In genomic region chr12:113004993-113005392, GRCm38 (mm10) we compare ENCODE assay signal across 9 mouse cellular contexts. TPM values are rescaled to one million over a fixed set of nuclear protein-coding genes. Genes with fewer than 3 reads are reported as not detected.
DNase-seq lines count a peak whose midpoint lies in the region; ATAC-seq and TF ChIP-seq lines count a peak whose summit lies in the region.
"Had no signal": no experiment of that assay in that cellular context is flagged by ENCODE, and none has a peak within 500 bp of the region (broad histone marks: within the 10 kb centered on the region; RNA-seq: fewer than 3 reads in every experiment).

No protein-coding gene starts in this region.

- H3K9me3 ChIP-seq in kidney, embryonic 15.5 days (replicated peaks), result no peaks in the 10 kb centered on the region
- H3K9me3 ChIP-seq in neural tube, embryonic 15.5 days (replicated peaks), result no peaks in the 10 kb centered on the region
- H3K9me3 ChIP-seq: neural tube, embryonic 12.5 days had no signal

- no peak for ATAC-seq in kidney, embryonic 15.5 days (replicated peaks; ENCODE audit: low FRiP score)
- peak; percentile 29 for ATAC-seq in activated CD4-positive, CD25-positive, alpha-beta regulatory T cell, adult 4 months
- ATAC-seq in neural tube, embryonic 15.5 days (ENCODE audit: low FRiP score), result no peak

- no peaks in the 10 kb centered on the region for H3K27me3 ChIP-seq in kidney, adult 2 months (replicated peaks; ENCODE audit: control insufficient read depth, insufficient read depth, low read length)
- no peaks in the 10 kb centered on the region for H3K27me3 ChIP-seq in kidney, embryonic 15.5 days
- H3K27me3 ChIP-seq in neural tube, embryonic 15.5 days (replicated peaks), result no peaks in the 10 kb centered on the region
- H3K27me3 ChIP-seq: neural tube, embryonic 12.5 days had no signal

- H3K9ac ChIP-seq in kidney, embryonic 15.5 days, result no peak overlapping the region
- no peak overlapping the region for H3K9ac ChIP-seq in neural tube, embryonic 15.5 days (replicated peaks)
- H3K9ac ChIP-seq: neural tube, embryonic 12.5 days had no signal

- H3K4me3 ChIP-seq in kidney, adult 2 months (ENCODE audit: insufficient read depth, low read depth, low read length), result no peak overlapping the region
- H3K4me3 ChIP-seq in kidney, embryonic 15.5 days (replicated peaks), result no peak overlapping the region
- H3K4me3 ChIP-seq in cortical plate, adult 2 months (ENCODE audit: insufficient read depth, low read length), result no peak overlapping the region
- no peak overlapping the region for H3K4me3 ChIP-seq in neural tube, embryonic 15.5 days (replicated peaks)
- H3K4me3 ChIP-seq: neural tube, embryonic 12.5 days had no signal

- no peak for TF ChIP-seq POLR2A in kidney, adult 2 months (IDR thresholded peaks at IDR 0.05; ENCODE audit: low read depth, low read length)
- TF ChIP-seq POLR2A in cortical plate, adult 2 months (IDR thresholded peaks at IDR 0.05; ENCODE audit: extremely low read depth, insufficient read depth, low read length), result no peak

- H3K4me2 ChIP-seq in kidney, embryonic 15.5 days, result no peak overlapping the region
- H3K4me2 ChIP-seq in neural tube, embryonic 15.5 days, result no peak overlapping the region
- H3K4me2 ChIP-seq: neural tube, embryonic 12.5 days had no signal

- no peak overlapping the region for H3K27ac ChIP-seq in kidney, adult 2 months (ENCODE audit: insufficient read depth, low read depth, low read length)
- H3K27ac ChIP-seq in kidney, embryonic 15.5 days, result no peak overlapping the region
- no peak overlapping the region for H3K27ac ChIP-seq in cortical plate, adult 2 months (ENCODE audit: insufficient read depth, low read length)
- no peak overlapping the region for H3K27ac ChIP-seq in neural tube, embryonic 15.5 days (replicated peaks)
- H3K27ac ChIP-seq: neural tube, embryonic 12.5 days had no signal

- TF ChIP-seq CTCF in kidney, adult 2 months (conservative IDR thresholded peaks at IDR 0.05; ENCODE audit: insufficient read depth, insufficient read length, low read depth, low read length), result peak; percentile 87
- TF ChIP-seq CTCF in cortical plate, adult 2 months (IDR thresholded peaks at IDR 0.05; ENCODE audit: extremely low read depth, insufficient read depth, low read length), result peak; percentile 74

- 9% methylated on average over 4 of the region's 4 CpGs for WGBS in kidney, adult 2 months
- 26% methylated on average over 4 of the region's 4 CpGs for WGBS in kidney, embryonic 15.5 days
- 32% methylated on average over 4 of the region's 4 CpGs for WGBS in neural tube, embryonic 15.5 days

- peak; percentile 91 for DNase-seq in kidney, adult 2 months
- DNase-seq in kidney, postnatal 25 days, result peak; percentile 89 to 90
- peak; percentile 85 for DNase-seq in lung, postnatal 25 days (ENCODE audit: low spot score)
- peak; percentile 58 to 70 for DNase-seq in spleen, postnatal 14 days (ENCODE audit: low spot score in 2 of 2)

- no peaks in the 10 kb centered on the region; the same call in 1 of the 2 replicates for H3K4me1 ChIP-seq in kidney, adult 2 months (ENCODE audit: control insufficient read depth, insufficient read depth, low read length)
- H3K4me1 ChIP-seq in kidney, embryonic 15.5 days, result peaks cover 8% of the 10 kb centered on the region
- no peaks in the 10 kb centered on the region for H3K4me1 ChIP-seq in cortical plate, adult 2 months (ENCODE audit: control insufficient read depth, insufficient read depth, low read length)
- H3K4me1 ChIP-seq in neural tube, embryonic 15.5 days, result peaks cover 6% of the 10 kb centered on the region

- H3K36me3 ChIP-seq in kidney, adult 2 months (ENCODE audit: control insufficient read depth, insufficient read depth, low read length), result no peaks in the 10 kb centered on the region
- no peaks in the 10 kb centered on the region for H3K36me3 ChIP-seq in kidney, embryonic 15.5 days
- no peaks in the 10 kb centered on the region for H3K36me3 ChIP-seq in neural tube, embryonic 15.5 days
- H3K36me3 ChIP-seq: neural tube, embryonic 12.5 days had no signal

RNA-seq across cellular contexts. Expression of gene Brf1, which starts 4.5 kb away (rescaled TPM):
- polyA plus RNA-seq in kidney, adult 2 months (2012; rRNA removed), result 44.8 and 53.0 TPM in 2 replicates
- 62.4 and 70.4 TPM in 2 replicates for polyA plus RNA-seq in kidney, embryonic 15.5 days (2015; fragmentation: Nextera tagmentation; extraction: Ambion mirVana)
- polyA plus RNA-seq in activated CD4-positive, CD25-positive, alpha-beta regulatory T cell, adult 4 months (2017; shearing (Covaris generic)), result 10 to 100 TPM; 24.7 to 25.0 TPM
- polyA plus RNA-seq in cortical plate, adult 2 months (2012; rRNA removed), result 38.8 and 39.6 TPM in 2 replicates
- 44.1 and 49.3 TPM in 2 replicates for polyA plus RNA-seq in neural tube, embryonic 15.5 days (2015; fragmentation: Nextera tagmentation; extraction: Ambion mirVana)

RNA-seq across cellular contexts. Expression of gene Pacs2, which starts 9.3 kb away (rescaled TPM):
- 42.4 and 47.8 TPM in 2 replicates for polyA plus RNA-seq in kidney, adult 2 months (2012; rRNA removed)
- 12.6 and 14.3 TPM in 2 replicates for polyA plus RNA-seq in kidney, embryonic 15.5 days (2015; fragmentation: Nextera tagmentation; extraction: Ambion mirVana)
- 1 to 10 TPM; 5.4 to 6.6 TPM for polyA plus RNA-seq in activated CD4-positive, CD25-positive, alpha-beta regulatory T cell, adult 4 months (2017; shearing (Covaris generic))
- polyA plus RNA-seq in cortical plate, adult 2 months (2012; rRNA removed), result 76.3 and 90.3 TPM in 2 replicates
- polyA plus RNA-seq in neural tube, embryonic 15.5 days (2015; fragmentation: Nextera tagmentation; extraction: Ambion mirVana), result 21.9 and 27.6 TPM in 2 replicates

RNA-seq across cellular contexts. Expression of gene Btbd6, which starts 28.7 kb away (rescaled TPM):
- 31.8 and 45.2 TPM in 2 replicates for polyA plus RNA-seq in kidney, adult 2 months (2012; rRNA removed)
- polyA plus RNA-seq in kidney, embryonic 15.5 days (2015; fragmentation: Nextera tagmentation; extraction: Ambion mirVana), result 24.7 and 25.3 TPM in 2 replicates
- 1 to 10 TPM; 8.3 to 8.9 TPM for polyA plus RNA-seq in activated CD4-positive, CD25-positive, alpha-beta regulatory T cell, adult 4 months (2017; shearing (Covaris generic))
- 78.2 and 80.2 TPM in 2 replicates for polyA plus RNA-seq in cortical plate, adult 2 months (2012; rRNA removed)
- 46.3 and 50.0 TPM in 2 replicates for polyA plus RNA-seq in neural tube, embryonic 15.5 days (2015; fragmentation: Nextera tagmentation; extraction: Ambion mirVana)
